Mouse (Mus musculus) stomach, postnatal 0 days (tissue): Measurements from ENCODE around the gene Ttl. TPM values are rescaled to one million over a fixed set of nuclear protein-coding genes. Genes with fewer than 3 reads are reported as not detected.
A peak's percentile ranks its signal among the peaks of the same experiment; 100 is the strongest.

Source experiments
- ATAC-seq: fragments of 200-750 bp; cut with Nextera tagmentation; 2 replicates; pipeline ENCODE4 v1.8.0; 2017; ENCODE audit not compliant: low FRiP score, low TSS enrichment
- DNase-seq: peaks from one replicate; pipeline ENCODE4 v3.0.0-alpha.2; 2016; ENCODE audit warnings: low spot score
- H3K27ac ChIP-seq: fragments of 300-500 bp; sonication (generic); replicated peaks from 2 replicates; pipeline ENCODE4 v1.5.1; 2014; ENCODE audit warnings: mild to moderate bottlenecking, control low read depth
- H3K27me3 ChIP-seq: fragments of 300-500 bp; sonication (generic); 2 replicates; pipeline ENCODE4 v1.6.1; 2014; ENCODE audit warnings: low read length; ENCODE audit not compliant: control insufficient read depth, insufficient read depth
- H3K36me3 ChIP-seq: fragments of 300-500 bp; sonication (generic); 2 replicates; pipeline ENCODE4 v1.6.1; 2014; ENCODE audit warnings: low read length, mixed read lengths; ENCODE audit not compliant: control insufficient read depth, insufficient read depth
- H3K4me1 ChIP-seq: fragments of 300-500 bp; sonication (generic); replicated peaks from 2 replicates; pipeline ENCODE4 v1.6.1; 2014; ENCODE audit warnings: antibody characterized with exemption; ENCODE audit not compliant: control insufficient read depth, insufficient read depth
- H3K4me2 ChIP-seq: fragments of 300-500 bp; sonication (generic); replicated peaks from 2 replicates; pipeline ENCODE4 v1.6.1; 2014; ENCODE audit warnings: low read depth, mild to moderate bottlenecking, control low read depth, moderate library complexity
- H3K4me3 ChIP-seq: fragments of 300-500 bp; sonication (generic); 2 replicates; pipeline ENCODE4 v1.5.1; 2014; ENCODE audit warnings: low read depth, low read length, control low read depth
- H3K9ac ChIP-seq: fragments of 300-500 bp; sonication (generic); 2 replicates; pipeline ENCODE4 v1.6.1; 2014; ENCODE audit warnings: mild to moderate bottlenecking, low read length, control low read depth, mixed read lengths
- H3K9me3 ChIP-seq: fragments of 300-500 bp; sonication (generic); 2 replicates; pipeline ENCODE4 v1.6.1; 2016; ENCODE audit warnings: low read length; ENCODE audit not compliant: control insufficient read depth
- CTCF ChIP-seq: IDR thresholded peaks from 2 replicates; pipeline ENCODE4 v1.5.1; 2016; ENCODE audit warnings: antibody characterized with exemption, low read depth, mild to moderate bottlenecking, moderate library complexity
- EP300 ChIP-seq: optimal IDR thresholded peaks from 2 replicates; pipeline ENCODE3; 2016; ENCODE audit warnings: antibody characterized with exemption
- WGBS: fragments of 180-500 bp; shearing (Covaris S2); extraction: QIAGEN DNeasy Blood & Tissue Kit; methylation state at CpG from one replicate; pipeline ENCODE4 v1.1.7; 2014; 5-methylcytosine and 5-hydroxymethylcytosine counted together
- polyA plus RNA-seq: library from polyadenylated mRNA; unstranded; fragments of >200 nt; fragmentation: Nextera tagmentation; extraction: Ambion mirVana; gene quantifications from 2 replicates; pipeline ENCODE4 v1.2.1, GENCODE M21; 2015

Gene Ttl
- polyA plus RNA-seq, 1 experiment from 2014 or later, result 7.1 TPM

DNA sequence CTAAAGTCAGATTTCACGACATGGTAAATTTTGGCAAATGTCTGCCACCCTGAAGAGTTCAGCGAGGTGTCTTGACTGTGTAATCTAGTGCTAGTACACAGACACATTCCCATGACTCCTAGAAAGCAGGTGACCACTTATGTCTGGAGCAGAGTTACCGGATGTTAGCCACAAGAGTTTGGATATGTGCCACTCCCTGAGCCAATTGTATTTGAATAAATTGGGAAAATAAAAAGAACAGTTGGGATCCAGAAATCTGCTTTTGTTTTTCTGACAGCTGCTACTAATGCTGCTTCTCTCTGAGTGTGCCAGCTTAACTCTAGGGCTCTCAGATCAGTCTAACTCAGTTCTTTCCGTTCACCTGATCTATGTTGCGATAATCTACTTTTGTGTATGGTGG, 47.2 kb downstream of the Ttl start:
- Histone ChIP-seq H3K36me3 (peaks cover 37% of the 10 kb centered on the region), H3K4me2 (no peak overlapping the region), H3K4me3 (no peak overlapping the region), H3K9ac (no peak overlapping the region), H3K27ac (no peak overlapping the region), H3K9me3 (no peaks in the 10 kb centered on the region), H3K27me3 (no peaks in the 10 kb centered on the region), H3K4me1 (no peaks in the 10 kb centered on the region)
- no peak for TF ChIP-seq CTCF
- no peak for TF ChIP-seq EP300
- 94% methylated on average over 5 of the region's 5 CpGs for WGBS
- DNase-seq, result no peak
- no peak for ATAC-seq

DNA sequence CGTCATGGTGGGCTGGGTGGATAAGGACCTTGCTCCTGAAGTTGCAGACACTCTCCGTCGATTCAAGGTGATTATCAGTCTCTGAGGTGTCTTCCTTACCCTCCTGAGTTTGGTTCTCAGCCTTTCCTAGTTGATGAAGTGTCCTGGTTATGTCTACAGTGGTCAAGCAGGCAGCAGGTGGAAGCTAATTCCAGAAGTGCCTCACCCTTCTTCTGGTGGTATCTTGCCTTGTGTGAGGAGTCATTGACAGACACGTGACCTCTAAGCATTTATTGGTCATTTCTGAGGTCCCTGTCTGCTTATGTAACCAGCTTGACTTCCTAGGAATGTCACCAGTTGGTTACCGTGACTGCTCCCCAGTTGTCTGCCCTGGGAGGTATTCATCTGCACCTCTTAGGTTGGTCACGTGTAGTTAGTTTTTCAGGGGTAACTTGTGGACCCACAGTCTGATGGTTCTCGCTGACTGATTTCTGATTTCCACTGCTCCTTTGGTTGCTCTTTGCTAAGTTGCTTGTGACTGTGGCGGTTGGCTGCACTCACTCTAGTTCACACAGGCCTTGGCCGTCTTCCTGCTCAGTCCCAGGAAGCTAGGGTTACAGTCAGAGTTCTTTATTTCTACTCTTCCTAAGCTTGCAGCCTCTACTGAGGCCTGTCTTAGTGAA, 50.1 kb downstream of the Ttl start:
- H3K9me3 ChIP-seq, result no peaks in the 10 kb centered on the region
- H3K9ac ChIP-seq, result no peak overlapping the region
- H3K36me3 ChIP-seq, result peaks cover 46% of the 10 kb centered on the region
- DNase-seq, result no peak
- no peaks in the 10 kb centered on the region for H3K27me3 ChIP-seq
- no peak for ATAC-seq
- 91% methylated on average over 9 of the region's 9 CpGs for WGBS
- H3K4me1 ChIP-seq, result no peaks in the 10 kb centered on the region
- H3K4me2 ChIP-seq, result no peak overlapping the region
- H3K4me3 ChIP-seq, result no peak overlapping the region
- H3K27ac ChIP-seq, result no peak overlapping the region
- TF ChIP-seq EP300 (no peak), CTCF (no peak)

DNA sequence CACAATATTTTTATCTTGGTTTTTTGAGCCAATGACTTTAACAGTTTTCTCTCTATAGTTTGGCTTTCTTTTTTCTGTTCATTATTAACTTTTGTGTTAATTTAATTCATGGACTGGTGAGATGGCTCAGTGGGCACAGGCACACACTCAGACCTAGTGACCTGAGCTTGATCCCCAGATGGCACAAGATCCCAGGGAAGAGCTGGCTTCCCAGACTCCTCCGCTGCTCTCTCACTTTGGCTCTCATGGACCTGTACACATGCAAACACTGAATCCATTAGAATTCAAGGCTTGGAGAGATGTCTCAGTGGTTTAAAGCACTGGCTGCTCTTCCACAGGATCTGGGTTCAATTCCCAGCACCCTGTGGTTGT, 50.6 kb downstream of the Ttl start:
- H3K27me3 ChIP-seq, result no peaks in the 10 kb centered on the region
- no peak overlapping the region for H3K4me3 ChIP-seq
- WGBS, result 91% methylated on average over 1 of the region's 1 CpGs
- no peak for TF ChIP-seq CTCF
- no peak for TF ChIP-seq EP300
- peaks cover 46% of the 10 kb centered on the region for H3K36me3 ChIP-seq
- H3K27ac ChIP-seq, result no peak overlapping the region
- no peaks in the 10 kb centered on the region for H3K9me3 ChIP-seq
- ATAC-seq (no peak), DNase-seq (no peak)
- no peak overlapping the region for H3K4me2 ChIP-seq
- H3K9ac ChIP-seq, result no peak overlapping the region
- H3K4me1 ChIP-seq, result no peaks in the 10 kb centered on the region

- no peak overlapping the region for H3K27ac ChIP-seq
- no peaks in the 10 kb centered on the region for H3K27me3 ChIP-seq
- H3K4me3 ChIP-seq, result no peak overlapping the region
- no peak overlapping the region for H3K9ac ChIP-seq
- no peak overlapping the region for H3K4me2 ChIP-seq
- no peaks in the 10 kb centered on the region for H3K9me3 ChIP-seq
- ATAC-seq, result no peak
- TF ChIP-seq CTCF (no peak), EP300 (no peak)
- WGBS, result 96% methylated on average over 12 of the region's 12 CpGs
- no peaks in the 10 kb centered on the region for H3K4me1 ChIP-seq
- DNase-seq, result no peak
- peaks cover 44% of the 10 kb centered on the region for H3K36me3 ChIP-seq
Observed at GRCm38 (mm10) chr2:129118061-129118460, 52.3 kb downstream of the Ttl start.

GRCm38 (mm10) chr2:129121986-129122385, 56.2 kb downstream of the Ttl start:
- H3K4me2 ChIP-seq, result no peak overlapping the region
- no peaks in the 10 kb centered on the region for H3K4me1 ChIP-seq
- TF ChIP-seq EP300, result no peak
- no peak for TF ChIP-seq CTCF
- peaks cover 35% of the 10 kb centered on the region for H3K36me3 ChIP-seq
- WGBS, result 92% methylated on average over 8 of the region's 8 CpGs
- no peak overlapping the region for H3K27ac ChIP-seq
- H3K9me3 ChIP-seq, result no peaks in the 10 kb centered on the region
- no peaks in the 10 kb centered on the region for H3K27me3 ChIP-seq
- ATAC-seq, result no peak
- no peak overlapping the region for H3K9ac ChIP-seq
- DNase-seq, result no peak
- H3K4me3 ChIP-seq, result no peak overlapping the region

DNA sequence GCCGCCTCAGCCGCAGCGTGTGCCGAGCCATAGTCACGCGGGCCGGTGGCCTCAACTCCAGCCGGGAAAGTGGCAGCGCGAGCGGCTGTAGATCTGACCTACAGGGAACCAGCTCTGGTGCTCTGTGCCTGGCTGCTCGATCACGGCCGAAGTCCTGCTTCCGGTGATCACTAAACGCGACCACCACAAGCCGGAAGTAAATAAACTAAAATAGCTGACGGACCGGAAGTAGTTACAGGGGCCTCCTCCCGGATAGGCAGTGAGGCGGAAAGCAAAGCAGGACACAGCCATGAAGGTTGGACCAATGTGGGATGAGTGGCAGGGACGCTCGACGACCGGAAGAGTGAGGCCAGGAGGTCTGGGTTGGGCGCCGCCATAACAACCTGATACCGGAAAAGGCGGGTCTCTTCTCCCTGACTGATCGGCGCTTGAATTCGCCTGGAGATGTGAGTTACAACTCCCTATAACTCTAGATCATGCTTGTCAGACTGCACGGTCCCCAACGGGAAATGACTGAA, 63.7 kb downstream of the Ttl start, which contains the start of gene Chchd5:
Chchd5 (plus strand) TSS at position 289 of the 518 bp plus-strand sequence.
- no peak for TF ChIP-seq CTCF
- TF ChIP-seq EP300, result peak; percentile 50
- H3K36me3 ChIP-seq, result peaks cover 13% of the 10 kb centered on the region
- H3K4me2 ChIP-seq, result peak within 1 kb of the TSS; percentile 73
- DNase-seq, result peak; percentile 94
- H3K4me1 ChIP-seq, result 0 out of 2 replicates have a peak, but pooled peaks cover 4% of the 10 kb centered on the region
- peak within 1 kb of the TSS; percentile 72 for H3K4me3 ChIP-seq
- WGBS, result under 1% methylated on average over 35 of the region's 35 CpGs
- peak within 1 kb of the TSS; percentile 97 for H3K27ac ChIP-seq
- H3K9me3 ChIP-seq, result 0 out of 2 replicates have a peak, but pooled peaks cover 4% of the 10 kb centered on the region
- H3K9ac ChIP-seq, result peak within 1 kb of the TSS; percentile 92
- no peaks in the 10 kb centered on the region for H3K27me3 ChIP-seq
- ATAC-seq, result peak; percentile 100
